Mouse (Mus musculus) forebrain, embryonic 16.5 days (tissue): ENCODE data around the gene 5530401A14Rik. TPM values are rescaled to one million over a fixed set of nuclear protein-coding genes. Genes with fewer than 3 reads are reported as not detected.

Source experiments
- ATAC-seq: fragments of 200-750 bp; cut with Nextera tagmentation; 2 replicates; pipeline ENCODE4 v1.8.0; 2017; ENCODE audit warnings: mild to moderate bottlenecking, moderate library complexity
- H3K27ac ChIP-seq: fragments of 300-500 bp; sonication (generic); 2 replicates; pipeline ENCODE4 v1.5.1; 2014; ENCODE audit warnings: low read length, control low read depth
- H3K27me3 ChIP-seq: fragments of 300-500 bp; sonication (generic); replicated peaks from 2 replicates; pipeline ENCODE4 v1.6.1; 2014; ENCODE audit warnings: low read length; ENCODE audit not compliant: control insufficient read depth, insufficient read depth
- H3K36me3 ChIP-seq: fragments of 300-500 bp; sonication (generic); 2 replicates; pipeline ENCODE4 v1.6.1; 2014; ENCODE audit not compliant: control insufficient read depth, insufficient read depth
- H3K4me1 ChIP-seq: fragments of 300-500 bp; sonication (generic); replicated peaks from 2 replicates; pipeline ENCODE4 v1.6.1; 2014; ENCODE audit warnings: low read length; ENCODE audit not compliant: control insufficient read depth, insufficient read depth
- H3K4me2 ChIP-seq: fragments of 300-500 bp; sonication (generic); 2 replicates; pipeline ENCODE4 v1.6.1; 2014; ENCODE audit warnings: mild to moderate bottlenecking, low read length, control low read depth
- H3K4me3 ChIP-seq: fragments of 300-500 bp; sonication (generic); replicated peaks from 2 replicates; pipeline ENCODE4 v1.5.1; 2014; ENCODE audit warnings: mild to moderate bottlenecking, low read length, control low read depth
- H3K9ac ChIP-seq: fragments of 300-500 bp; sonication (generic); replicated peaks from 2 replicates; pipeline ENCODE4 v1.6.1; 2014; ENCODE audit warnings: low read depth, low read length, control low read depth
- H3K9me3 ChIP-seq: fragments of 300-500 bp; sonication (generic); 2 replicates; pipeline ENCODE4 v1.6.1; 2016; ENCODE audit warnings: low read length; ENCODE audit not compliant: control insufficient read depth
- WGBS: fragments of 180-500 bp; shearing (Covaris S2); extraction: QIAGEN DNeasy Blood & Tissue Kit; methylation state at CpG from one replicate; pipeline ENCODE4 v1.1.7; 2014; 5-methylcytosine and 5-hydroxymethylcytosine counted together
- polyA plus RNA-seq: library from polyadenylated mRNA; unstranded; fragments of >200 nt; fragmentation: Nextera tagmentation; extraction: Ambion mirVana; gene quantifications from 2 replicates; pipeline ENCODE4 v1.2.1, GENCODE M21; 2015

The 5530401A14Rik gene
- polyA plus RNA-seq, 1 experiment from 2014 or later = 0.68 TPM

- no peak overlapping the region for H3K9ac ChIP-seq
- no peak overlapping the region for H3K4me2 ChIP-seq
- H3K9me3 ChIP-seq = peaks cover 4% of the 10 kb centered on the region; the same call in 1 of the 2 replicates
- WGBS = 89% methylated on average over 2 of the region's 2 CpGs
- no peak for ATAC-seq
- no peaks in the 10 kb centered on the region for H3K4me1 ChIP-seq
- H3K27me3 ChIP-seq = no peaks in the 10 kb centered on the region
- no peak overlapping the region for H3K27ac ChIP-seq
- no peak overlapping the region for H3K4me3 ChIP-seq
- H3K36me3 ChIP-seq = no peaks in the 10 kb centered on the region
These were observed 62.6 kb downstream of the 5530401A14Rik start for GRCm38 (mm10) chr11:81923096-81923495.

- Histone ChIP-seq H3K9ac (no peak overlapping the region), H3K27me3 (no peaks in the 10 kb centered on the region), H3K4me3 (no peak overlapping the region), H3K36me3 (no peaks in the 10 kb centered on the region), H3K9me3 (peaks cover 4% of the 10 kb centered on the region; the same call in 1 of the 2 replicates), H3K4me1 (no peaks in the 10 kb centered on the region), H3K27ac (no peak overlapping the region), H3K4me2 (no peak overlapping the region)
- 92% methylated on average over 4 of the region's 4 CpGs for WGBS
- no peak for ATAC-seq
These were observed 63.2 kb downstream of the 5530401A14Rik start for GRCm38 (mm10) chr11:81923626-81924025.

DNA sequence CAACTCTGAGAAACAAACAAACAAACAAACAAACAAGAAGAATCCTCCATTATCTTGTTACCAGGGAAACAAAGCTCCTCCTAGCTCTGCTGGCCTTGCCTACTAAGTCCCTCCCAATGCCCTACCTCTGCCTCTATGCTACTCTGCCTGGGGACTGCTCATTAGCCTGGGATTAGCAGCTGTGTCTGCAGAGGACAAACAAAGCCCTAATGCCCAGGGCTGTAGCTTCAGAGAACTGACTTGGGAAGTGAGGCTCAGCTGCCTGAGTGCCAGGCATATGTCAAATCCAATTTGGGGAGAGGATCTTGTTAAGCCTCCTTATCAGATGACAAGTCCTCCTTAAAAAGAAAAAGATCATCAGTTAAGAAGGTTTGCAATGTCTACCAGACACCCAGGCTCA lies 65.9 kb downstream of the 5530401A14Rik start:
- Histone ChIP-seq H3K4me2 (no peak overlapping the region), H3K9ac (no peak overlapping the region), H3K4me1 (no peaks in the 10 kb centered on the region), H3K27ac (no peak overlapping the region), H3K9me3 (no peaks in the 10 kb centered on the region), H3K27me3 (no peaks in the 10 kb centered on the region), H3K36me3 (no peaks in the 10 kb centered on the region), H3K4me3 (no peak overlapping the region)
- no peak for ATAC-seq

DNA sequence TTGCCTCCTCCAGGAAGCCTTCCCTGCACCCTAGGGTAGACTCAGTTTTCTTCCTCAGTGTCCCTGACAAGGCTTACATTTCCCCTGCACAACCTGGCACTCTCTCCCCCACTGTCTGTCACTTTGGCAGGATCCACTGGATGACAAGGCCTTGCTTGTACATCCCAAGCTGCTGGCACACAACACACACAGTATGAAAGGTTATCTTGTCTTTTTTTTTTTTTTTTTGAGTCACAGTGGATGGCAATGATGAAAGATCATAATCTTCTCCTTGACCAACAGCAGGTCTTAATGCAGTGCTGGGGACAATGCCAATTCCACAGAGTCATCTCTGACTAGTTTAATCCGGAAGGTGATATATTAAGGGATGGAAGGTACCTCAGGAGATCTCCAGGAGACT lies 77.0 kb downstream of the 5530401A14Rik start:
- H3K9ac ChIP-seq = no peak overlapping the region
- no peak overlapping the region for H3K4me2 ChIP-seq
- 80% methylated on average over 1 of the region's 1 CpGs for WGBS
- H3K36me3 ChIP-seq = no peaks in the 10 kb centered on the region
- H3K9me3 ChIP-seq = no peaks in the 10 kb centered on the region
- no peaks in the 10 kb centered on the region for H3K4me1 ChIP-seq
- H3K27me3 ChIP-seq = no peaks in the 10 kb centered on the region
- no peak overlapping the region for H3K27ac ChIP-seq
- no peak overlapping the region for H3K4me3 ChIP-seq
- no peak for ATAC-seq

- no peak overlapping the region for H3K27ac ChIP-seq
- no peak for ATAC-seq
- no peaks in the 10 kb centered on the region for H3K27me3 ChIP-seq
- no peaks in the 10 kb centered on the region for H3K9me3 ChIP-seq
- WGBS = 16% methylated on average over 1 of the region's 1 CpGs
- H3K36me3 ChIP-seq = no peaks in the 10 kb centered on the region
- H3K9ac ChIP-seq = no peak overlapping the region
- H3K4me2 ChIP-seq = no peak overlapping the region
- no peaks in the 10 kb centered on the region for H3K4me1 ChIP-seq
- H3K4me3 ChIP-seq = no peak overlapping the region
These were observed 80.5 kb downstream of the 5530401A14Rik start for GRCm38 (mm10) chr11:81940988-81941387.

GRCm38 (mm10) chr11:81942167-81942566 lies 81.7 kb downstream of the 5530401A14Rik start:
- Histone ChIP-seq H3K9ac (no peak overlapping the region), H3K4me3 (no peak overlapping the region), H3K36me3 (no peaks in the 10 kb centered on the region), H3K9me3 (no peaks in the 10 kb centered on the region), H3K4me2 (no peak overlapping the region), H3K27me3 (no peaks in the 10 kb centered on the region), H3K27ac (no peak overlapping the region), H3K4me1 (no peaks in the 10 kb centered on the region)
- WGBS = 88% methylated on average over 1 of the region's 1 CpGs
- ATAC-seq = no peak

Other genes starting within 250 kb of the 5530401A14Rik start
- gene Asic2, start 107.8 kb downstream of the 5530401A14Rik start, polyA plus RNA-seq = 4.9 and 8.7 TPM in 2 replicates
- 0.42 and 0.47 TPM in 2 replicates for gene Ccl2, start 174.9 kb downstream of the 5530401A14Rik start, polyA plus RNA-seq
- gene Gm17268, start 177.9 kb downstream of the 5530401A14Rik start, polyA plus RNA-seq = not detected in 2 replicates
- 0.37 and 0.42 TPM in 2 replicates for gene Ccl7, start 185.0 kb downstream of the 5530401A14Rik start, polyA plus RNA-seq
- gene Ccl11, start 197.2 kb downstream of the 5530401A14Rik start, polyA plus RNA-seq = not detected in 2 replicates
- gene Ccl12, start 241.2 kb downstream of the 5530401A14Rik start, polyA plus RNA-seq = 0.86 TPM in 1 of 2 replicates, not detected in the other